ENCODE assay signal across 10 mouse cellular contexts in genomic region chr11:114674796-114675195, GRCm38 (mm10). TPM values are rescaled to one million over a fixed set of nuclear protein-coding genes. Genes with fewer than 3 reads are reported as not detected.
A peak's percentile ranks its signal among the peaks of the same experiment; 100 is the strongest.
DNase-seq lines count a peak whose midpoint lies in the region; ATAC-seq and TF ChIP-seq lines count a peak whose summit lies in the region.
"Not testable (repeated sequence)": the region's sequence is repeated elsewhere in the genome, so short reads cannot be mapped to it uniquely, and the experiment has no call there.
"Had no signal": no experiment of that assay in that cellular context is flagged by ENCODE, and none has a peak within 500 bp of the region (broad histone marks: within the 10 kb centered on the region; RNA-seq: fewer than 3 reads in every experiment).

No protein-coding gene starts in this region.

- H3K4me2 ChIP-seq in forebrain, embryonic 12.5 days: peak overlapping the region; percentile 89
- H3K4me2 ChIP-seq in heart, embryonic 13.5 days: peak overlapping the region; percentile 98
- H3K4me2 ChIP-seq in hindbrain, embryonic 16.5 days (ENCODE audit: low read length): peak overlapping the region; percentile 89
- peak overlapping the region; percentile 91 for H3K4me2 ChIP-seq in liver, embryonic 15.5 days
- peak overlapping the region; percentile 85 for H3K4me2 ChIP-seq in midbrain, embryonic 13.5 days (replicated peaks)
- peak overlapping the region; percentile 95 for H3K4me2 ChIP-seq in stomach, embryonic 16.5 days (ENCODE audit: low read depth, low read length)

- H3K36me3 ChIP-seq in ES-Bruce4 (ENCODE audit: control insufficient read depth, insufficient read depth, low read length, poor library complexity, severe bottlenecking): peaks cover 38% of the 10 kb centered on the region
- H3K36me3 ChIP-seq in forebrain, embryonic 12.5 days (replicated peaks): peaks cover 39% of the 10 kb centered on the region
- H3K36me3 ChIP-seq in heart, embryonic 13.5 days: peaks cover 42% of the 10 kb centered on the region
- H3K36me3 ChIP-seq in hindbrain, embryonic 16.5 days (ENCODE audit: control insufficient read depth, insufficient read depth, low read length): peaks cover 25% of the 10 kb centered on the region
- peaks cover 41% of the 10 kb centered on the region for H3K36me3 ChIP-seq in liver, embryonic 15.5 days (replicated peaks)
- H3K36me3 ChIP-seq in midbrain, embryonic 13.5 days: peaks cover 43% of the 10 kb centered on the region
- H3K36me3 ChIP-seq in stomach, embryonic 16.5 days (ENCODE audit: control insufficient read depth, insufficient read depth, low read length): not testable (repeated sequence)

- not testable (repeated sequence) for H3K9ac ChIP-seq in ES-Bruce4 (ENCODE audit: low read depth, poor library complexity, severe bottlenecking); forebrain, embryonic 12.5 days; hindbrain, embryonic 16.5 days (ENCODE audit: low read depth, low read length); liver, embryonic 15.5 days; stomach, embryonic 16.5 days (ENCODE audit: low read length)
- H3K9ac ChIP-seq in heart, embryonic 13.5 days: peak overlapping the region; percentile 86; the same call in 1 of the 2 replicates
- H3K9ac ChIP-seq in midbrain, embryonic 13.5 days (replicated peaks): 0 out of 2 replicates have a peak overlapping the region, but pooled peaks have one; percentile 76

- TF ChIP-seq POLR2A in ES-Bruce4 (IDR thresholded peaks at IDR 0.05; ENCODE audit: insufficient read depth, low read length): not testable (repeated sequence)

- not testable (repeated sequence) for H3K4me1 ChIP-seq in ES-Bruce4 (ENCODE audit: control insufficient read depth, insufficient read depth, low read length)
- H3K4me1 ChIP-seq in forebrain, embryonic 12.5 days: peaks cover 37% of the 10 kb centered on the region
- H3K4me1 ChIP-seq in heart, embryonic 13.5 days: peaks cover 44% of the 10 kb centered on the region
- peaks cover 34% of the 10 kb centered on the region for H3K4me1 ChIP-seq in hindbrain, embryonic 16.5 days (ENCODE audit: control insufficient read depth, insufficient read depth, low read depth, low read length)
- H3K4me1 ChIP-seq in liver, embryonic 15.5 days (replicated peaks): peaks cover 48% of the 10 kb centered on the region
- peaks cover 44% of the 10 kb centered on the region for H3K4me1 ChIP-seq in midbrain, embryonic 13.5 days (replicated peaks)
- H3K4me1 ChIP-seq in stomach, embryonic 16.5 days (ENCODE audit: control insufficient read depth, insufficient read depth, low read length): peaks cover 24% of the 10 kb centered on the region

- intact Hi-C loops in left cerebral cortex, adult 2 months (cut with DNase I): loop anchor here (5.0 kb wide), 1 partner anchor 238 kb away; no protein-coding TSS in a partner anchor

- not testable (repeated sequence) for TF ChIP-seq EP300 in ES-Bruce4 (IDR thresholded peaks at IDR 0.05; ENCODE audit: insufficient read depth, low read depth, low read length)

- 78% methylated on average over 2 of the region's 3 CpGs for WGBS in forebrain, embryonic 12.5 days
- WGBS in heart, embryonic 13.5 days: 88% methylated on average over 2 of the region's 3 CpGs
- 95% methylated on average over 2 of the region's 3 CpGs for WGBS in hindbrain, embryonic 16.5 days
- 91% methylated on average over 2 of the region's 3 CpGs for WGBS in liver, embryonic 15.5 days (ENCODE audit: insufficient replicate concordance)
- WGBS in midbrain, embryonic 13.5 days: no CpG with 5 or more reads among the region's 3 CpGs
- WGBS in stomach, embryonic 16.5 days: 94% methylated on average over 2 of the region's 3 CpGs

- not testable (repeated sequence) for H3K4me3 ChIP-seq in ES-Bruce4 (ENCODE audit: low read depth, low read length); hindbrain, embryonic 16.5 days (ENCODE audit: low read length); liver, embryonic 15.5 days (replicated peaks); midbrain, embryonic 13.5 days (replicated peaks)
- H3K4me3 ChIP-seq in forebrain, embryonic 12.5 days (replicated peaks): peak overlapping the region; percentile 53; the same call in 1 of the 2 replicates
- peak overlapping the region; percentile 69 for H3K4me3 ChIP-seq in heart, embryonic 13.5 days
- peak overlapping the region; percentile 61 for H3K4me3 ChIP-seq in left cerebral cortex, adult 2 months
- H3K4me3 ChIP-seq in stomach, embryonic 16.5 days (replicated peaks; ENCODE audit: low read length): peak overlapping the region; percentile 65

- H3K27me3 ChIP-seq in ES-Bruce4 (ENCODE audit: control insufficient read depth, insufficient read depth, low read length, poor library complexity, severe bottlenecking); hindbrain, embryonic 16.5 days (replicated peaks; ENCODE audit: control insufficient read depth, insufficient read depth, low read length); stomach, embryonic 16.5 days (ENCODE audit: control insufficient read depth, insufficient read depth, low read length): not testable (repeated sequence)
- H3K27me3 ChIP-seq in forebrain, embryonic 12.5 days: peaks cover 16% of the 10 kb centered on the region
- H3K27me3 ChIP-seq in heart, embryonic 13.5 days (replicated peaks): peaks cover 16% of the 10 kb centered on the region
- peaks cover 24% of the 10 kb centered on the region for H3K27me3 ChIP-seq in liver, embryonic 15.5 days
- peaks cover 23% of the 10 kb centered on the region for H3K27me3 ChIP-seq in midbrain, embryonic 13.5 days

- peak overlapping the region; percentile 59 for H3K27ac ChIP-seq in ES-Bruce4 (ENCODE audit: insufficient read depth, low read length)
- H3K27ac ChIP-seq in forebrain, embryonic 12.5 days; heart, embryonic 13.5 days (replicated peaks); hindbrain, embryonic 16.5 days (ENCODE audit: low read depth, low read length); left cerebral cortex, adult 2 months; liver, embryonic 15.5 days (replicated peaks); midbrain, embryonic 13.5 days; stomach, embryonic 16.5 days (ENCODE audit: low read length): not testable (repeated sequence)

- H3K9me3 ChIP-seq in ES-Bruce4 (replicated peaks; ENCODE audit: control insufficient read depth, insufficient read depth, low read length, poor library complexity, severe bottlenecking); forebrain, embryonic 12.5 days; heart, embryonic 13.5 days; hindbrain, embryonic 16.5 days (ENCODE audit: control insufficient read depth, low read length); liver, embryonic 15.5 days (replicated peaks); midbrain, embryonic 13.5 days; stomach, embryonic 16.5 days (replicated peaks; ENCODE audit: control insufficient read depth, low read length): not testable (repeated sequence)

- ATAC-seq in forebrain, embryonic 12.5 days (ENCODE audit: low FRiP score); heart, embryonic 13.5 days (ENCODE audit: extremely low read depth, insufficient number of reproducible peaks, low FRiP score, low TSS enrichment); hindbrain, embryonic 16.5 days; liver, embryonic 15.5 days (ENCODE audit: insufficient read depth); midbrain, embryonic 13.5 days; stomach, embryonic 16.5 days (ENCODE audit: insufficient read depth, low FRiP score): not testable (repeated sequence)

- not testable (repeated sequence) for TF ChIP-seq CTCF in ES-Bruce4 (IDR thresholded peaks at IDR 0.05; ENCODE audit: low read depth, low read length); left cerebral cortex, adult 2 months (IDR thresholded peaks at IDR 0.05)

- DNase-seq in left cerebral cortex, adult 2 months (ENCODE audit: extremely low spot score in 1 of 2, low spot score in 2 of 2): not testable (repeated sequence)

RNA-seq across cellular contexts. Expression of gene Ttyh2, which starts 0.4 kb away (rescaled TPM):
- polyA plus RNA-seq in ES-Bruce4 (2011; ENCODE audit: insufficient read depth, insufficient read length, low read depth, missing spikeins): 11.7 and 11.8 TPM in 2 replicates
- polyA plus RNA-seq in forebrain, embryonic 12.5 days (2016; fragmentation: Nextera tagmentation; extraction: Ambion mirVana): 11.8 and 13.0 TPM in 2 replicates
- polyA plus RNA-seq in heart, embryonic 13.5 days (2015; fragmentation: Nextera tagmentation; extraction: Ambion mirVana): 7.5 and 7.7 TPM in 2 replicates
- 31.6 and 40.7 TPM in 2 replicates for polyA plus RNA-seq in hindbrain, embryonic 16.5 days (2015; fragmentation: Nextera tagmentation; extraction: Ambion mirVana)
- 10 to 100 TPM; 18.5 to 18.6 TPM for total RNA-seq in left cerebral cortex, adult 2 months (2021)
- polyA plus RNA-seq in liver, embryonic 15.5 days (2015; fragmentation: Nextera tagmentation; extraction: Ambion mirVana): 8.1 and 10.5 TPM in 2 replicates
- polyA plus RNA-seq in midbrain, embryonic 13.5 days (2015; fragmentation: Nextera tagmentation; extraction: Ambion mirVana): 24.2 and 24.6 TPM in 2 replicates
- polyA plus RNA-seq in stomach, embryonic 16.5 days (2015; fragmentation: Nextera tagmentation; extraction: Ambion mirVana): 15.6 and 17.3 TPM in 2 replicates

RNA-seq across cellular contexts. Expression of gene Rpl38, which starts 6.5 kb away (rescaled TPM):
- polyA plus RNA-seq in ES-Bruce4 (2011; ENCODE audit: insufficient read depth, insufficient read length, low read depth, missing spikeins): 1,928 and 2,044 TPM in 2 replicates
- polyA plus RNA-seq in forebrain, embryonic 12.5 days (2016; fragmentation: Nextera tagmentation; extraction: Ambion mirVana): 859 and 942 TPM in 2 replicates
- polyA plus RNA-seq in heart, embryonic 13.5 days (2015; fragmentation: Nextera tagmentation; extraction: Ambion mirVana): 754 and 817 TPM in 2 replicates
- 578 and 579 TPM in 2 replicates for polyA plus RNA-seq in hindbrain, embryonic 16.5 days (2015; fragmentation: Nextera tagmentation; extraction: Ambion mirVana)
- 100 to 1,000 TPM; 817 to 866 TPM for total RNA-seq in left cerebral cortex, adult 2 months (2021)
- 503 and 662 TPM in 2 replicates for polyA plus RNA-seq in liver, embryonic 15.5 days (2015; fragmentation: Nextera tagmentation; extraction: Ambion mirVana)
- polyA plus RNA-seq in midbrain, embryonic 13.5 days (2015; fragmentation: Nextera tagmentation; extraction: Ambion mirVana): 826 and 835 TPM in 2 replicates
- 797 and 998 TPM in 2 replicates for polyA plus RNA-seq in stomach, embryonic 16.5 days (2015; fragmentation: Nextera tagmentation; extraction: Ambion mirVana)

RNA-seq across cellular contexts. Expression of gene Dnaic2, which starts 52.4 kb away (rescaled TPM):
- 1.3 and 1.7 TPM in 2 replicates for polyA plus RNA-seq in ES-Bruce4 (2011; ENCODE audit: insufficient read depth, insufficient read length, low read depth, missing spikeins)
- polyA plus RNA-seq in forebrain, embryonic 12.5 days (2016; fragmentation: Nextera tagmentation; extraction: Ambion mirVana): 1.9 and 2.0 TPM in 2 replicates
- 0.13 and 0.36 TPM in 2 replicates for polyA plus RNA-seq in heart, embryonic 13.5 days (2015; fragmentation: Nextera tagmentation; extraction: Ambion mirVana)
- polyA plus RNA-seq in hindbrain, embryonic 16.5 days (2015; fragmentation: Nextera tagmentation; extraction: Ambion mirVana): 2.5 and 3.0 TPM in 2 replicates
- 1 to 10 TPM in 1 of 2 experiments, under 1 TPM in 1; 1.00 to 1.8 TPM for total RNA-seq in left cerebral cortex, adult 2 months (2021)
- 0.18 and 0.56 TPM in 2 replicates for polyA plus RNA-seq in liver, embryonic 15.5 days (2015; fragmentation: Nextera tagmentation; extraction: Ambion mirVana)
- 1.6 and 1.7 TPM in 2 replicates for polyA plus RNA-seq in midbrain, embryonic 13.5 days (2015; fragmentation: Nextera tagmentation; extraction: Ambion mirVana)
- 0.25 and 0.84 TPM in 2 replicates for polyA plus RNA-seq in stomach, embryonic 16.5 days (2015; fragmentation: Nextera tagmentation; extraction: Ambion mirVana)
- total RNA-seq: common myeloid progenitor, adult 5-6 weeks had no signal
- polyA plus RNA-seq: activated CD4-positive, CD25-positive, alpha-beta regulatory T cell, adult 4 months had no signal
